Mouse (Mus musculus) erythroblast, adult 5-6 weeks (primary cell): ENCODE measurements around the gene Gpt2. TPM values are rescaled to one million over a fixed set of nuclear protein-coding genes. Genes with fewer than 3 reads are reported as not detected.

Source experiments
- ATAC-seq: replicated peaks from 2 replicates; pipeline ENCODE4 v1.8.0; 2016; ENCODE audit warnings: moderate number of reproducible peaks, mild to moderate bottlenecking, moderate TSS enrichment, inconsistent platforms; ENCODE audit not compliant: poor library complexity, low FRiP score, severe bottlenecking
- total RNA-seq, 2 experiments: library from RNA; stranded (forward) in 1 of 2; stranded (reverse) in 1 of 2; fragments of 150-400 nt in 1 of 2; fragments of 200-764, 138-1000 nt in 1 of 2; gene quantifications; 2 replicates each; pipeline versions ENCODE4 v1.2.3 to v1.2.4; 2015 to 2017; ENCODE audit warnings: low replicate concordance in 2 of 2

Gpt2 gene
- total RNA-seq (2015; ENCODE audit: low replicate concordance) (0.84 TPM in 1 of 2 replicates, not detected in the other), total RNA-seq (2017; ENCODE audit: low replicate concordance) (not detected in 2 replicates)

- ATAC-seq = no peak
Observed at GRCm38 (mm10) chr8:85492125-85492875, at the start of gene Gpt2. TSS of gene Gpt2 (plus strand) at chr8:85492576.

GRCm38 (mm10) chr8:85444092-85444491 lies 48.3 kb upstream of the Gpt2 start:
- no peak for ATAC-seq

GRCm38 (mm10) chr8:85445936-85446685 lies 46.3 kb upstream of the Gpt2 start:
- no peak for ATAC-seq

- no peak for ATAC-seq
Observed at GRCm38 (mm10) chr8:85450335-85450734, 42.0 kb upstream of the Gpt2 start.

- no peak for ATAC-seq
Observed at GRCm38 (mm10) chr8:85452328-85452727, 40.0 kb upstream of the Gpt2 start.

- ATAC-seq = no peak
Observed at GRCm38 (mm10) chr8:85453256-85453655, 39.1 kb upstream of the Gpt2 start.

GRCm38 (mm10) chr8:85454750-85455149 lies 37.6 kb upstream of the Gpt2 start:
- ATAC-seq = no peak

GRCm38 (mm10) chr8:85456536-85456935 lies 35.8 kb upstream of the Gpt2 start:
- peak; percentile 57; the same call in 1 of the 2 replicates for ATAC-seq

GRCm38 (mm10) chr8:85459582-85459981 lies 32.8 kb upstream of the Gpt2 start:
- ATAC-seq = no peak

- no peak for ATAC-seq
Observed at GRCm38 (mm10) chr8:85460804-85461203, 31.6 kb upstream of the Gpt2 start.

GRCm38 (mm10) chr8:85461377-85461776 lies 31.0 kb upstream of the Gpt2 start:
- ATAC-seq = peak; percentile 55; the same call in 1 of the 2 replicates

- no peak for ATAC-seq
Observed at GRCm38 (mm10) chr8:85462441-85462840, 29.9 kb upstream of the Gpt2 start.

GRCm38 (mm10) chr8:85464316-85464715 lies 28.1 kb upstream of the Gpt2 start:
- no peak for ATAC-seq

GRCm38 (mm10) chr8:85466056-85466455 lies 26.3 kb upstream of the Gpt2 start:
- no peak for ATAC-seq

- no peak for ATAC-seq
Observed at GRCm38 (mm10) chr8:85470753-85471152, 21.6 kb upstream of the Gpt2 start.

- ATAC-seq = no peak
Observed at GRCm38 (mm10) chr8:85472800-85473199, 19.6 kb upstream of the Gpt2 start.

- no peak for ATAC-seq
Observed at GRCm38 (mm10) chr8:85473246-85473645, 19.1 kb upstream of the Gpt2 start.

GRCm38 (mm10) chr8:85474924-85475323 lies 17.5 kb upstream of the Gpt2 start:
- ATAC-seq = no peak

- ATAC-seq = no peak
Observed at GRCm38 (mm10) chr8:85476970-85477545, 15.3 kb upstream of the Gpt2 start.

GRCm38 (mm10) chr8:85478397-85478796 lies 14.0 kb upstream of the Gpt2 start:
- no peak for ATAC-seq

- no peak for ATAC-seq
Observed at GRCm38 (mm10) chr8:85479710-85480109, 12.7 kb upstream of the Gpt2 start.
